Mouse (Mus musculus) spleen, postnatal 14 days (tissue): Measurements from ENCODE around the gene Sipa1l1.

Experiments
- DNase-seq, 2 experiments: peaks; one replicate each; pipeline ENCODE4 v3.0.0; 2021 to 2022; ENCODE audit warnings: low spot score in 2 of 2

The Sipa1l1 gene

GRCm38 (mm10) chr12:82247371-82248258 is 78.5 kb downstream of the Sipa1l1 start:
- DNase-seq: no peak

DNA sequence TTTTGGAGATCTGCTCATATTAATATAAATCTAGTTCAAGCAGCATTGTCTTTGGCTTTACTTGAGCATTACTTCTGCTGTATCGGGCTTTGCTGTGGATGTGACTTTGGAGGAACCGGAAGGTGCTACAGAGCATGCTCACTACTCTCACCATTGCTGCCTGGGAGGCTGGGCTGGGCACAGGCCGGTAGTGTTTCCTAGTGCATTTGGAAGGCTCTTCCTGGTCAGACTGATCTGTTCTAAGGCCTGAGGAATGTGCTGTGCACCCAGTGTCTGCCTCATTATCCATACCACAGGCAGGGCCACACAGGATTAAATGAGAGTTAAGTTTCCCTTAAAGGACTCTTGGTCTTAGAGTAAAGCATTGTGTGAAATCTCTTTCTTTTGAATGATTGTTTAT is 79.4 kb downstream of the Sipa1l1 start:
- no peak for DNase-seq

GRCm38 (mm10) chr12:82251328-82251727 is 82.2 kb downstream of the Sipa1l1 start:
- DNase-seq: no peak

DNA sequence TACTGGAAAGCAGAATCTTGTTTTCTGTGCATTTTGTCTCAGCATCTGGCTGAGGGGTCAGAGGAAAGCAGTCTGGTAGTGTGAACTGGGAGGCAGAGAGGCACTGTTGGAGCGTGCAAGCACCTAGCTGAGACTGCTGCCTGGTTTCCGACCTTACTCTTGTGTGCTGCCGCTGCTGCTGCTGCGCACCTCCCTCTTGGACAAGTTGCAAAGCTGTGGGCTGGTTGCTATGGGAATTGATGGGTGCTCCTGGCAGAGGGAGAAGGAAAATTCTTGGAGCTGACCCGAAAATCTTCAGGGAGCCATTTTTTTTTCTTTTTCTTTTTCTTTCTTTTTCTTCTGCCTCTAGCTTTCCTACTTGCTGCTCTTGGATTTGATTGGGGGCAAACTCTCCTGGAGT is 85.0 kb downstream of the Sipa1l1 start:
- DNase-seq: no peak

DNA sequence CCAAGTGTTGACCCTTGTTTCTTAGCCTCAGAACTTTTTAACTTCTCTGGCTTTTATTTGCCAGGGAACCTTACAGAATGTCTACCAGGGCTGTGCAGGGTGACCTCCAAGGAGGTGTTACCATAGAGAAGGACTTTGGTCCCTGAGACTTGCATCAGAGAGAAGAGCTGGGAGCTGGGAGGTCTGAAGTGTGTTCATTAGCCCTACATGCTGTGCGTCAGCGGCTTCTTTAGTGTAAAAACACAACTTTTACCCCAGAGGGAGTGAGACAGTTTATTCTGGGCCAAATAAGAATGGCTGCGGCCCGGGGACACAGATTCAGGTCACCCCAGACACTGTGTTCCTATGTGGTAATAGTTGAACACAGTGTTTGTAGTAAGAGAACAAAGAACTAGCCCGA is 86.9 kb downstream of the Sipa1l1 start:
- DNase-seq: no peak

DNA sequence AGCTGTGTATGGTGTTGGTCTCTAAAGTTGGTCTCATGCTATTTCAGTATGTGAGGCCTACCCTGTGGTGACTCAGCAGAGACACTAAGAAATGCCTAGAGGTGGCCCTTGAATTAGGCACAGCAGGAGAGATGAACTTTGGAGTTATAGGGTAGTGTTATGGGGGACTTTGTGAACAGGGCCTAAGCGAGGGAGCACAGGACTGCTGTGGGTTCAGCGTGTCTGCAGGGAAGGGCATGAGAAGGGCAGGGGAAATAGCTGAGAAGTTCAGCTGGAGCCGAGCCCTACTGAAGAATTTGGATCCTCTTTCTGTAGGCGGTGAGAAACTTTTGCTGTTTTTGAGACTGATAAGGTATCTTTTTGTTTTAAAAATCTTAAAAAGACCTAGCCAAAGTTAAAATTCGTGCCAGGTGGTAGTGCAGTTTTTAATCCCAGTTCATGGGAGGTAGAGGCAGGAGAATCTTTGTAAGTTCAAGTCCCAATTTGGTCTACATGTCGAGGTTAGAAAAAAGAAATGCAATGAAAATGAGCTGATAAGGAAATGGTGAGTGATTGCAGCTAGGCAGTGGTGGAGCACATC is 87.9 kb downstream of the Sipa1l1 start:
- DNase-seq: no peak

GRCm38 (mm10) chr12:82257994-82258785 is 89.1 kb downstream of the Sipa1l1 start:
- DNase-seq: no peak

- no peak for DNase-seq
These were observed 94.3 kb downstream of the Sipa1l1 start for GRCm38 (mm10) chr12:82263443-82263842.

DNA sequence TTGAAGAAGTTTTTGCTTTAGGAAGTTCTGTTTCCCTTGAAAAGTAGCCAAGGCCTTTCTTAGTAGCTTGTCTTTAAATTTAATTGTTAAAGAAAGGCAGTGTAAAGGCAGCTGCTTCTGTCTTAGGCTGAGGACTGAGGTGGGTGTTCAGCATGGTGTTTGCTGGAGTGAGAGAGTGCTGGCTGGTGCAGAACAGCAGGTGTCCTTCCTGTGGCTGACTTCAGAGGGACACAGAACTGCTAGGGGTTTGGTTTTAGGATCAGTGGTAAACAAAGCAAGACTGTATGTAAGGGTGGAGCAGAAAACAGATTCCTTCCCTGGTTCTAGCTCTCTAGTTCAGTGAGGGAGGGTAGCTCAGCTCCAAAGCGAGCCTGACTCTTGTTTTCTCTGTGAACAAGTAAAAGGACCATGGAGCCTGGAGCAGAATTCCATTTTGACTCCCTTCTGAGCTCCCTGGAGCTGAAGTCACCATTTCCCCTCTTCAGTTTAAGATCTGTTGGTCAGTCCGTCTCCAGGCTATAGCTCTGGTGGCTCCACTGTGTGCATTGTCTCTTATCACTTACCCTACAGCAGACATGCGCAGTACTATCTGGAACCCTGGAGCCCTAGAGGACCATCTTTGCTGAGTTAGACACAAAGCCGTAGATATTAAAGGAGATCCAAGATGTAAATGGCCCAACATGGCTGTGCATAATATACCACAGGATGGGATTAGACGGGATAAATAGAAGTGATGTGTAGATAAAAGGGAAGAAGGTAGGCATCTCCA is 95.1 kb downstream of the Sipa1l1 start:
- no peak for DNase-seq

DNA sequence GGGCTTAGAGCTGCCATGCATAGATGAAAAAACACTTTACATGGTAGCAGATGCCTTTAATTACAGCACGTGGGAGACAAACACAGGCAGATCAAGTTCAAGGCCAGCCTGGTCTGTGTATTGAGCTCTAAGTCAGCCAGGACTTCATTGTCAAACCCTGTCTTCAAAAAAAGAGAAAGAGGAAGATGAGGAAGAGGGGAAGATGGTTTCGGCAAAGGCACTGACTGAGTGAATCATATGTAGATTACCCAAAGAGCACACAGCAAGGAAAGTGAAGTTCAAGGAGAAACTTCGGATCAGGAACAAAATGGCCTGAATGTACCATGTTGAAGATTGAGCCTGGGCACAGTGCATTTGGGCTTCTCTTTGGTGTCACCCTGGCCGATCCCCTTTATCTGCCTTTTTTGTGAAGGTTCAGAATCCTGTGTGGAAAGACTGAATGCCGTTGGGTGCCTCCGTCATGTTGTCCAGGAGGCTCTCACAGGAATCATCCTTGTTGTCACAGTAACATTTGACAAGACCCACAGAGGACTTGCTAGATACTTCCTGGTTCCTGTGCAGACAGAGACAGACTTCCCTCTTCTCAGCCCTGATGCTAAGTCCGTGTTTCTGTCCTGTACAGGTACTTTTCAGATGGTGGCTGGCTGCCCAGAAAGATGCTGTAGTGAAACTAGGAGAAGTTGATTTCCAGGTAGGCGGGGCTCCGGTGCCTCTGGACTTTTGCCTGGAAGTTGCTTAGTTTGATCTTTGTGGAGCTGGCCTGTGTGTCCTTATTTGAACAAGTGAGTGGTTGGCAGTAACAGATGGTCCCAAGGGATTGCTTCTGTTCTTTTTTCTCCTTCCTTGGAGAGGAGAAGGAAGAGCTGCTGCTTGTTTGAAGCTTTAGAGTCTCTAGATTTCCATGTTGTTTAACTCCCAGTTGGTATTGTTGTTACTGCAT is 96.5 kb downstream of the Sipa1l1 start:
- no peak for DNase-seq

DNA sequence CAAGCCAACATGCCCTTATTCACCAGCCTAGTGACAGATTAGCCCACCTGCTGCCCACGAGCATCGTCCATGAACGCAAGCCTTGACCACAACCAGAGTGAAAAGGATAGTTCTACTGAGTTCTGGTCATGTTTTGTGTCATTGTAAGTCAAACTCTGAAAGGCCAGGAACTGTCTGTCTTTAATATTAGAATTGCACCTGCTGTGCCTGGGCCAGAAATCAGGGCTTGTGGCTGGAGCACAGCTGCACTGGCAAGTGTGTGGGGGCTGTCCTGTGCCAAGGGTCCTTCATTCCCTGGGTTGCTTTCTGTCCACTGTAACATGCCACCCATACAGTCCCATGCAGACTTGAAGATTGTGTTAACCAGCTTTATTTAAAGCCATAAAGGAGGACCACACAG is 102.3 kb downstream of the Sipa1l1 start:
- DNase-seq: no peak

DNA sequence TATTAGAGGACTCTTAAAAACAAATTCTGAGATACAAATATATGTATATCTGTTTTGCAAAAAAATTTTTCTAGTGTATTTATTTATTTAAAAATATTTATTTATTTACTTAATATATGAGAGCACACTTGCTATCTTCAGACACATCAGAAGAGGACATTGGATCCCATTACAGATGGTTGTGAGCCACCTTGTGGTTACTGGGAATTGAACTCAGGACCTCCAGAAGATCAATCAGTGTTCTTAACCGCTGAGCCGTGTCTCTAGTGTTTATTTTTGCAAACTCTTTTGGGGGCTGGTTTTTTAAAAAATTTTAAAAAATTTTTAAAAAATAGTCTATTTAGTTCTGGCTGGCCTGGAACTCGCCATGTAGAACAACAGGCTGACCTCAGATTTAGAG is 104.4 kb downstream of the Sipa1l1 start:
- no peak for DNase-seq

DNA sequence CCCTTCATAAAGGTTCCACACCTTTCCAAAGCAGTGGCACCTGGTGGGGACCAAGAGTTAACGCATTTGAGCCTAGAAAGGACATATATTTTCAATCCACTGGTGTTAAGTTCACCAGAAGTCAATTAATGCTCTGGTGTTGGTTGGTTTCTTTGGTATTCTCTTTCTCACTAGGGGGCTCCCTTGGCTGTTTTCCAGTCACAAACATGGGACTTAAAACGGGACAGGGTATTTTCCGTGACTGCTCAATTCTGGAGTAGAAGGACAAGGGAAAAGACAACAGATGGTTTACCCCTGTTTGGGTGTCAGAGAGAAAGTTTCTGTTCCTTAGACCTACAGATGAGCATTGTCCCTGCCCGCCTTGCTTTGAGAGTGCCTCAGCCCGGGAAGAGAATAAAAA is 105.5 kb downstream of the Sipa1l1 start:
- DNase-seq: no peak

DNA sequence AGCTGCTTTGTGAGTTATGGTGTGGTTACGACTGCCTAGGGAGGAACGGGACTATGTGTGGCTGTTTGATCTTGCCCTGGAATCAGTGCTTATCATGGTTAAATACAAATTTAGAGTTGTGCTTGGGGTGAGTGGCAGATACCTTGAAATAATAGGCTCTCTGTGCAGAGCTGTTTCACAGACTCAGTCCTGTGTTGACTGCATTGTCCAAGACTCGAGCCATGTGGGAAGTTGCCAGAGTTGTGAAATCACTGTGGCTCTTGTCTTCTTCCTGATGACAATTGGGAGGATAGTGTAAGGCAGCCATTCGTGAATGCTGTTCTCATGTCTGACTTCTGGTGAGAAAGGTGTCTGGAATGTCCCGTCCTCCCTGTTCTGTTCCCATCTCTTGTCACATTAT is 106.6 kb downstream of the Sipa1l1 start:
- DNase-seq: no peak

- DNase-seq: no peak
These were observed 107.5 kb downstream of the Sipa1l1 start for GRCm38 (mm10) chr12:82276591-82276990.

GRCm38 (mm10) chr12:82284617-82285016 is 115.5 kb downstream of the Sipa1l1 start:
- DNase-seq: peak in 1 of 2 experiments; percentile 15

DNA sequence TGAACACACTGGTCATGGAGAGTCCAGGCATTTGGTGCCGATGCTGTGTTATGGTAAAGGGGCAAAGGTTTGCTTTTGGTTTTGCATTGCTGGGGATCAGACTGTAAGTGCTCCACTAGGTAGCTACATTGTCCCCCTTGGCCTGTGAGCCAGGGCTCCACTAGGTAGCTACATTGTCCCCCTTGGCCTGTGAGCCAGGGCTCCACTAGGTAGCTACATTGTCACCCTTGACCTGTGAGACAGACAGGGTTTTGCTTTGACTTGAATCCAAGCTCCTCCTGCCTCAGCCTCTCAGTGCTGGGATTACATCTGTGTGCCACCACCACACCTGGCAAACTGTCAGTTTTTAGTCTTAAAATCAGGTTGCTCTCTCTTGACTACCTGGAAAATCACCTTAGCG is 115.9 kb downstream of the Sipa1l1 start:
- no peak for DNase-seq

- DNase-seq: no peak
These were observed 116.9 kb downstream of the Sipa1l1 start for GRCm38 (mm10) chr12:82286068-82286467.

DNA sequence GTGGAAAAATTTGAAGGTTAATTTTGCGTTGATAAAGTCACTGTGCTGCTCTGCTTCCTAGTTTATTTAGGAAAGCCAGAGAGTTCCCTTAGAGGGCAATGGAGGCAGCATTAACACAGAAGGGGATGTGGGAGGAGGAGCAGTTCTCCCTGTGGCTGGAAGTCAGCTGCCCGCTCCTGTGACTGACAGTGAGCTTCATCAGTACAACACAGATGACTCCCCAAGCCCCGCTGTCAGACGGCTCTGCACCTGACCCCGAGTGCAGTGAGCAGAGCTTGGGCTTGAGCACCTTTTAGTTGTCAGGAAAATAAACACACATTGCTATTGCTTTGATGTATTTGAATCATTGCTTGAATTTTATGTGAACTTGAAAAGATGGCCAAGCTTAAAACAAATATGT is 117.7 kb downstream of the Sipa1l1 start:
- no peak for DNase-seq

DNA sequence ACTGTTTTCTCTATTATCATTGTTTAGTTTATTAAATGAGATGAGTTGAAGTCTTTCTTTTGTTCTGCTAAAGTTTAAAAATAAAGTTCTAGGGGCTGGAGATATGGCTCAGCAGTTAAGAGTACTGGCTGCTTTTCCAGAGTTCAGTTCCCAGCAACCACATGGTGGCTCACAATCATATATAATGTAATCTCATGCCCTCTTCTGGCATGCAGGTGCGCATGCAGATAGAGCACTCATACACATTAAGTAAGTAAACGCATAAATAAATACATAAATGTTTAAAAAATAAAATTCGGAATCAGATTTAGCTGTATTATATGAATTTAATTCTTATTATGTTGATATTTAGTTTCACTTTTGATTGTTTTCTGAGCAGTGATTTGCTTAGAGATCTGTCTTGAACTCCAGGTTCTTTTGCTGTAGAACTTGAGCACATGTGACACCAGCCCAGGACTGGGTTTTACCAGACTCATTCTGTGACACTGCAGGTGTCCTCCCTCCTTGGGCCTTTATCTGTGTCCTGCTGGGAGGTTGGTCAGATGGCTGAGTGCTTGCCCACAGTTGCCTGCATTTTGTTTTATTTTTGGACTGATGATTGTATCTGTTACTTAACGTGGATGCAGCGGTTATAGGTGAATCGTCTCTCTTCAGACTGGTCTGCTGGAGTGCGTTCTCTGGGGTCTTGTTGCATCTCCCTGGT is 124.6 kb downstream of the Sipa1l1 start:
- DNase-seq: no peak
